Mouse (Mus musculus) G1E (cell line): ENCODE results near the gene Mpg.
A peak's percentile ranks its signal among the peaks of the same experiment; 100 is the strongest.

Source experiments
- CTCF ChIP-seq: IDR thresholded peaks from 2 replicates; pipeline ENCODE4 v1.5.1; 2012; ENCODE audit warnings: low read depth, low read length, inconsistent platforms, mixed read lengths
- GATA1 ChIP-seq: IDR thresholded peaks from 2 replicates; pipeline ENCODE4 v1.6.1; 2012; ENCODE audit warnings: borderline replicate concordance, low read length, inconsistent platforms, mixed read lengths
- POLR2AphosphoS5 ChIP-seq: IDR thresholded peaks from 2 replicates; pipeline ENCODE4 v1.6.1; 2012; ENCODE audit warnings: low read depth, low read length, inconsistent platforms; ENCODE audit not compliant: insufficient replicate concordance
- TAL1 ChIP-seq: conservative IDR thresholded peaks from 2 replicates; pipeline ENCODE4 v1.6.1; 2012; ENCODE audit warnings: low read depth, low read length, inconsistent platforms, mixed read lengths

DNA sequence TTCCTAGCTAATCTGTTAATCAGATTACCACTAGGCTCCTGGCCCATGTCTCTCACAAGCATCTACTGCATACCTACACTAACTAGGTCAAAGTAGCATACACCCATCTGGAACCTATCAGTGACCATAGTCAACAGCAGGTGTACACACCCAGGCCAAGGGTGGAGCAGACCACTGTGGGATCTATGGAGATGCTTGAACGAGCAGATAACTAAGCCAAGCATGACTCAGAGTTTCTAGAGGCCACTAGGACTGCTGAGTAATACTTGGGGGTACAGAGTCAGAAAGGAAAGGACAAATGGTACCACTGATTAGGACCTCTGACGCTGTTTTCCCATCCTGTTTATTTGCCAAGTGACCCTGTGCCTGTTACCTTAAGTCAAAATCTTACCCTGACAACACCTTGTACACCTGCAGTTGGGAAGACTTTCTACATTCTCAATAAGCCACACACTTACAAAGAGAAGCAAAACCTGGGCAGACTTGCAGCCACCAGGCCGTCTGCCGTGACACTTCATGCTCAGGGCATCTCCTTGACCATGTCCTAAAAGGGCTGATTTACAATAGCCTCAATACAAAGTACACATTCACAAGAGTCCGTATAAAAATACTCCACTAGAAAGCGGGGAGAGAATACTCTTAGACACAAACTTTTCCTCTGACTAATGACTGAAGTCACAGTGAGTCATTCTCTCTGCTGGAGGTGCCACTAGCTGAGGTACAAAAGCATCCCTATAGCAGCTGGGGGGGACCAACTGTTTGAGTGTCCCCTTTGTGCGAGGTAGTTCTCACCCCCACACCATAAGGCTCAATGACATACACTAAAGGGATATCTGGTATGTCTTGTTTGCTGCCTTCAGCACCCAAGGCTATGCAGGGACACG lies 24.8 kb downstream of the Mpg start:
- no peak for TF ChIP-seq CTCF
- no peak for TF ChIP-seq POLR2AphosphoS5
- no peak for TF ChIP-seq GATA1
- TF ChIP-seq TAL1, result peak; percentile 87
